Mouse (Mus musculus): ENCODE data around the gene 4930415L06Rik. TPM values are rescaled to one million over a fixed set of nuclear protein-coding genes. Genes with fewer than 3 reads are reported as not detected.

Gene 4930415L06Rik
- not detected in 2 replicates for total RNA-seq (2014; rRNA removed)
- polyA plus RNA-seq (2015; fragmentation: Nextera tagmentation; extraction: Ambion mirVana) = not detected in 2 replicates

- Histone ChIP-seq H3K9me3 (ENCODE audit: low read length) (no peaks in the 10 kb centered on the region), H3K4me1 (ENCODE audit: insufficient read depth, low read length) (no peaks in the 10 kb centered on the region), H3K9ac (replicated peaks; ENCODE audit: low read length) (no peak within 1 kb of the TSS), H3K4me2 (ENCODE audit: low read depth, low read length) (no peak within 1 kb of the TSS), H3K36me3 (ENCODE audit: insufficient read depth, low read length) (no peaks in the 10 kb centered on the region), H3K27ac (no peak within 1 kb of the TSS), H3K4me3 (ENCODE audit: low read length) (no peak within 1 kb of the TSS), H3K27me3 (ENCODE audit: insufficient read depth, low read length) (no peaks in the 10 kb centered on the region)
- ATAC-seq (no peak), DNase-seq (ENCODE audit: low spot score) (no peak)
- no peak for TF ChIP-seq CTCF (IDR thresholded peaks at IDR 0.05; ENCODE audit: low read depth)
- WGBS = 88% methylated on average over 5 of the region's 5 CpGs
These were observed at the start of gene 4930415L06Rik for GRCm38 (mm10) chrX:89932752-89933151. Gene 4930415L06Rik, minus strand, starts transcription at chrX:89932852.

GRCm38 (mm10) chrX:89978621-89979020 lies 46.0 kb upstream of the 4930415L06Rik start:
- Histone ChIP-seq H3K4me2 (ENCODE audit: low read depth, low read length) (no peak overlapping the region), H3K4me3 (ENCODE audit: low read length) (no peak overlapping the region), H3K36me3 (ENCODE audit: insufficient read depth, low read length) (no peaks in the 10 kb centered on the region), H3K27me3 (ENCODE audit: insufficient read depth, low read length) (no peaks in the 10 kb centered on the region), H3K9ac (replicated peaks; ENCODE audit: low read length) (no peak overlapping the region), H3K4me1 (ENCODE audit: insufficient read depth, low read length) (no peaks in the 10 kb centered on the region), H3K9me3 (ENCODE audit: low read length) (no peaks in the 10 kb centered on the region), H3K27ac (no peak overlapping the region)
- peak; percentile 9 for DNase-seq (ENCODE audit: low spot score)
- no peak for ATAC-seq
- TF ChIP-seq CTCF (IDR thresholded peaks at IDR 0.05; ENCODE audit: low read depth) = peak; percentile 19; the same call in 1 of the 2 replicates

GRCm38 (mm10) chrX:89904871-89905270 lies 27.8 kb downstream of the 4930415L06Rik start:
- no peak overlapping the region for H3K27ac ChIP-seq
- no peaks in the 10 kb centered on the region for H3K27me3 ChIP-seq (ENCODE audit: insufficient read depth, low read length)
- no peak overlapping the region for H3K4me2 ChIP-seq (ENCODE audit: low read depth, low read length)
- H3K4me1 ChIP-seq (ENCODE audit: insufficient read depth, low read length) = no peaks in the 10 kb centered on the region
- H3K9ac ChIP-seq (replicated peaks; ENCODE audit: low read length) = no peak overlapping the region
- H3K36me3 ChIP-seq (ENCODE audit: insufficient read depth, low read length) = no peaks in the 10 kb centered on the region
- DNase-seq (ENCODE audit: low spot score) (no peak), ATAC-seq (no peak)
- no peaks in the 10 kb centered on the region for H3K9me3 ChIP-seq (ENCODE audit: low read length)
- no peak for TF ChIP-seq CTCF (IDR thresholded peaks at IDR 0.05; ENCODE audit: low read depth)
- no peak overlapping the region for H3K4me3 ChIP-seq (ENCODE audit: low read length)
- WGBS = 84% methylated on average over 1 of the region's 1 CpGs

Other genes starting within 250 kb of the 4930415L06Rik start
- gene 4932429P05Rik, start 180.6 kb downstream of the 4930415L06Rik start, total RNA-seq (2014; rRNA removed) = not detected in 2 replicates
- gene 4932429P05Rik, start 180.6 kb downstream of the 4930415L06Rik start, polyA plus RNA-seq (2015; fragmentation: Nextera tagmentation; extraction: Ambion mirVana) = not detected in 2 replicates